Mouse (Mus musculus) CH12.LX (cell line): ENCODE measurements around the gene Fars2.

ENCODE experiments used
- CTCF ChIP-seq, 2 experiments: IDR thresholded peaks in 1 of 2; conservative IDR thresholded peaks in 1 of 2; 2 replicates each; pipeline ENCODE4 v1.5.1; 2011 to 2012; ENCODE audit warnings: low read depth in 2 of 2, low read length in 2 of 2, improper control_type of control experiment in 1 of 2, inconsistent platforms in 1 of 2, mild to moderate bottlenecking in 1 of 2, moderate library complexity in 1 of 2
- E2F4 ChIP-seq: IDR thresholded peaks from 2 replicates; pipeline ENCODE4 v1.6.1; 2011; ENCODE audit warnings: low read depth, low read length, improper control_type of control experiment; ENCODE audit not compliant: insufficient replicate concordance
- UBTF ChIP-seq: IDR thresholded peaks from 2 replicates; pipeline ENCODE4 v1.6.1; 2012; ENCODE audit warnings: low read depth, mild to moderate bottlenecking, inconsistent platforms, low read length, improper control_type of control experiment, moderate library complexity

GRCm38 (mm10) chr13:36298782-36299031, 181.5 kb downstream of the Fars2 start:
- no peak for TF ChIP-seq E2F4
- TF ChIP-seq CTCF (conservative IDR thresholded peaks at IDR 0.05 in 1 of 2, IDR thresholded peaks at IDR 0.05 in 1 of 2; ENCODE audit: low read depth in 2 of 2, low read length in 2 of 2), result no peak
- TF ChIP-seq UBTF, result no peak
